Mouse (Mus musculus): ENCODE results near the gene Wdr41. TPM values are rescaled to one million over a fixed set of nuclear protein-coding genes. Genes with fewer than 3 reads are reported as not detected.

Gene Wdr41
- polyA plus RNA-seq (2012; fragmentation: generic; extraction: Trizol), result 6.8 TPM
- long read RNA-seq, experiment 1, partial matches to known transcripts, result 0 of 2 reads
- long read RNA-seq, experiment 1, other reads (novel, unspliced or antisense), result 2 of 2 reads
- long read RNA-seq, experiment 2, partial matches to known transcripts, result 0 of 7 reads
- long read RNA-seq, experiment 2, other reads (novel, unspliced or antisense), result 7 of 7 reads

DNA sequence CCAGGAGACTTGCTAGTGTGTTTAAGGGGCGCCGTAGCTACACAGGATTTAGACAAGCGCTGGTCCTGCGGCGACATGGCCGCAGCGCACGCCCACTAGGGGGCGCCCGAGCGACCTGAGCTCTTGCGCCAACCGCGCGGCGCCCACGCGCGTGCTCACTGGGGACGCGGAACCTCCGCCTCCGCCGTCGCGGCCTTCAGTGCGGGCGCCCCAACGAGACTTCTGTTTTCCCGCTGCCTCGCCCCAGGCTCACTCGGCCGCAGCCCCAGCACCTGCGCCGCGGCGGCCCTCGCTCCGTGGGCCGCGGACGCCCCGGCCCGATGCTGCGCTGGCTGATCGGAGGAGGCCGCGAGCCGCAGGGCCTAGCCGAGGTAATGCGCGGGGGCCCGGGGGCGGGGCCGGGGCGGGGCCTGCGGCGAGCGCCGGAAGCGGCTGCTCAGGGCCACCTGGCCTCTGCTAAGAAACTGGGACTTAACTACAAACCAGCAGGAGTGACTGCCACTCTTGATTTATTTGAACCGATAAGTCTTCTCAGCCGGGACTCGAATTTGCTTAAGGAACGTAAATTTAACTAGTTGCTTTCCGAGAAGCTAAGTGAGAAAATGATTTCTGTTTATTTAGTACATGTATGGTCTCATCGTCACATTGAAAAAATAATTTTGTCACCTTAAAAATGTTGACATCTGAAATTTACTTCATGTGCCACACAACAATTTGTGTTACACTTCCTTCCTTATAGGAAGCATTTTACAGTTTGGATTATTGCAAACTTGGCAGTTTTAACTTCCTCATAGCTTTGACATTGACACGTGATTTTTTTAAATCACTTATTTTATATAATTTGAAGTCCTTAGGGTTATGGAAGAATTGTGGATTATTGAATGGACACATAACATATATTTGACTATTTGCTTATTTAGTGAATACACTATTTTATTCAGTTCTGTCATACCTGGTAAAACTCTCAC lies at the start of gene Wdr41:
TSS of gene Wdr41 (plus strand) at position 126 of the 968 bp plus-strand sequence.
- no peak for TF ChIP-seq CEBPB (IDR thresholded peaks at IDR 0.05; ENCODE audit: low read depth)
- TF ChIP-seq FOSL1 (IDR thresholded peaks at IDR 0.05; ENCODE audit: insufficient read depth, low read length, poor library complexity, severe bottlenecking), result no peak
- no peak for TF ChIP-seq MYOG (IDR thresholded peaks at IDR 0.05; ENCODE audit: control insufficient read depth, extremely low read depth, insufficient read length)
- peak; percentile 41 for TF ChIP-seq MAX (IDR thresholded peaks at IDR 0.05)
- TF ChIP-seq MYOD1 (IDR thresholded peaks at IDR 0.05; ENCODE audit: control insufficient read depth, insufficient read length, low read depth), result no peak
- peak; percentile 17 for TF ChIP-seq USF1 (IDR thresholded peaks at IDR 0.05; ENCODE audit: low read depth)
- peak; percentile 99 for TF ChIP-seq CTCF (IDR thresholded peaks at IDR 0.05; ENCODE audit: control insufficient read depth, insufficient read depth, insufficient read length)
- peak within 1 kb of the TSS; percentile 89 for H3ac ChIP-seq (ENCODE audit: control insufficient read depth, insufficient read length, low read depth)
- H3K79me2 ChIP-seq (ENCODE audit: control insufficient read depth, insufficient read depth), result no peaks in the 10 kb centered on the region
- peaks cover 2% of the 10 kb centered on the region for H3K79me3 ChIP-seq (ENCODE audit: low read depth)
- peak within 1 kb of the TSS; percentile 43 for H3K4me3 ChIP-seq (ENCODE audit: insufficient read depth, poor library complexity, severe bottlenecking)
- H3K36me3 ChIP-seq (ENCODE audit: control insufficient read depth, insufficient read depth), result no peaks in the 10 kb centered on the region
- peaks cover 10% of the 10 kb centered on the region for H3K27me3 ChIP-seq (ENCODE audit: control insufficient read depth, insufficient read depth, insufficient read length)

DNA sequence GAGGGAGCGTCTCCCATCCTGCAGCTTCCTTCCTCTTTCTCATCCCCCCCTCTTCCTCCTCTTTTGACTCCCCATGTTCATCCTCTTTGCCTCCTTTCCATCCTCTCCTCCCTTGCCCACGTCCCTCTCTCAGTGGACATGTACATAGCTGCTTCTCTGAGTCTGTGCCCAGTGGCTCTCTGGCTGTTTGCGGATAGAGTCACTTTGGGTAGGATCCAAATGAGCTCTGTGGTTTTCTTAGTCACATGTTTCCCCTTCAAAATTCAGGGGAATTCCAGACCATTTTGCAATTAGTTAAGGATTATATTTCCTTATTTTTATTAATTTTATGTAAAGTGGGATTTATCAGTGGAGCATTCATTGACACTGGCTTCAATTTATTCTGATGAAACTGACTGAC lies 48.1 kb upstream of the Wdr41 start:
- no peaks in the 10 kb centered on the region for H3K27me3 ChIP-seq (ENCODE audit: control insufficient read depth, insufficient read depth, insufficient read length)
- H3ac ChIP-seq (ENCODE audit: control insufficient read depth, insufficient read length, low read depth), result no peak overlapping the region
- H3K79me3 ChIP-seq (ENCODE audit: low read depth), result no peaks in the 10 kb centered on the region
- no peaks in the 10 kb centered on the region for H3K36me3 ChIP-seq (ENCODE audit: control insufficient read depth, insufficient read depth)
- H3K4me3 ChIP-seq (ENCODE audit: insufficient read depth, poor library complexity, severe bottlenecking), result no peak overlapping the region
- TF ChIP-seq MYOG (IDR thresholded peaks at IDR 0.05; ENCODE audit: control insufficient read depth, extremely low read depth, insufficient read length) (no peak), MAX (IDR thresholded peaks at IDR 0.05) (no peak), USF1 (IDR thresholded peaks at IDR 0.05; ENCODE audit: low read depth) (no peak), MYOD1 (IDR thresholded peaks at IDR 0.05; ENCODE audit: control insufficient read depth, insufficient read length, low read depth) (no peak), CTCF (IDR thresholded peaks at IDR 0.05; ENCODE audit: control insufficient read depth, insufficient read depth, insufficient read length) (no peak), FOSL1 (IDR thresholded peaks at IDR 0.05; ENCODE audit: insufficient read depth, low read length, poor library complexity, severe bottlenecking) (no peak), CEBPB (IDR thresholded peaks at IDR 0.05; ENCODE audit: low read depth) (no peak)
- H3K79me2 ChIP-seq (ENCODE audit: control insufficient read depth, insufficient read depth), result no peaks in the 10 kb centered on the region

DNA sequence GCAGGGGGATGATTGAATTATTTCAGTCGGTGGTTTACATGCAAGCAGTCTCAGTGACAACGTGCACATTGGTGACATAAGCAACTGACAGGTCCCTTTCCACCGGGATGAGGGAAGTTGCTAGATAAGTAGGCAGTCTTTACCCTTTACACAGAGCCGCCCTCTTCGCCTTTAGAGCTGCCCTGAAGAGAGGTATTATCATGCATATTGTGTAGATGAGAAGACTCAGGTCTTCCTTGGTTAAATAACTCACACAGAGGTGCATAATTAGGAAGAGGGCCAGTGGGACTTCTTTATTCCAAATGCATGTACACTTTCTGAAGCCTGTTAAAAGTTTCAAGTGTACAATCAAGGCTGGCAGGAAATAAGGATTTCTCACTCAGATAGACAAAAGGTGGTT lies 37.7 kb upstream of the Wdr41 start:
- peaks cover 31% of the 10 kb centered on the region for H3K27me3 ChIP-seq (ENCODE audit: control insufficient read depth, insufficient read depth, insufficient read length)
- TF ChIP-seq MAX (IDR thresholded peaks at IDR 0.05) (no peak), CTCF (IDR thresholded peaks at IDR 0.05; ENCODE audit: control insufficient read depth, insufficient read depth, insufficient read length) (no peak), CEBPB (IDR thresholded peaks at IDR 0.05; ENCODE audit: low read depth) (no peak), MYOG (IDR thresholded peaks at IDR 0.05; ENCODE audit: control insufficient read depth, extremely low read depth, insufficient read length) (no peak), FOSL1 (IDR thresholded peaks at IDR 0.05; ENCODE audit: insufficient read depth, low read length, poor library complexity, severe bottlenecking) (no peak), MYOD1 (IDR thresholded peaks at IDR 0.05; ENCODE audit: control insufficient read depth, insufficient read length, low read depth) (no peak), USF1 (IDR thresholded peaks at IDR 0.05; ENCODE audit: low read depth) (no peak)
- no peaks in the 10 kb centered on the region for H3K36me3 ChIP-seq (ENCODE audit: control insufficient read depth, insufficient read depth)

DNA sequence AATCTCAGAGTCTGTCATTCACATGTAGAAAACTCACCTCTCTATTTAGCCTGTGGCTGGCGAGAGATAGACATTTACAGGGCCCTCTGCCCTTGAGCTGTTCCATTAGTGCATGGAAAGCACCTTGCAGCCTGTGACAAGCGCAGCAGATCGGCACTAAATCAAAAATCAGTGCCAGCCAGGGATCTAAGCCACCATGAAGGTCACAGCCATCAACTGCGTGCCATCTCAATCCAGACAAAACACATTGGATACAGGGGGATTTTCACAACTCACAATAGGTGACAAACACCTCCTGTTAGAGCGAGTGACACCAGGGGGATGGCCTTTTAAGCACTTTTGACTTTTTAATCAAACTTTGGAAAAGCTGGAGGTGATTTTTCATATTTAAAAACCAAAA lies 36.0 kb upstream of the Wdr41 start:
- Histone ChIP-seq H3K79me2 (ENCODE audit: control insufficient read depth, insufficient read depth) (no peaks in the 10 kb centered on the region), H3K4me3 (ENCODE audit: insufficient read depth, poor library complexity, severe bottlenecking) (no peak overlapping the region), H3K79me3 (ENCODE audit: low read depth) (no peaks in the 10 kb centered on the region), H3K27me3 (ENCODE audit: control insufficient read depth, insufficient read depth, insufficient read length) (peaks cover 33% of the 10 kb centered on the region), H3ac (ENCODE audit: control insufficient read depth, insufficient read length, low read depth) (no peak overlapping the region), H3K36me3 (ENCODE audit: control insufficient read depth, insufficient read depth) (no peaks in the 10 kb centered on the region)
- no peak for TF ChIP-seq FOSL1 (IDR thresholded peaks at IDR 0.05; ENCODE audit: insufficient read depth, low read length, poor library complexity, severe bottlenecking)
- no peak for TF ChIP-seq MYOD1 (IDR thresholded peaks at IDR 0.05; ENCODE audit: control insufficient read depth, insufficient read length, low read depth)
- TF ChIP-seq USF1 (IDR thresholded peaks at IDR 0.05; ENCODE audit: low read depth), result no peak

More for the DNA sequence above, 37.7 kb upstream of the Wdr41 start:
- Histone ChIP-seq H3K79me3 (ENCODE audit: low read depth) (no peaks in the 10 kb centered on the region), H3ac (ENCODE audit: control insufficient read depth, insufficient read length, low read depth) (no peak overlapping the region), H3K4me3 (ENCODE audit: insufficient read depth, poor library complexity, severe bottlenecking) (no peak overlapping the region), H3K79me2 (ENCODE audit: control insufficient read depth, insufficient read depth) (no peaks in the 10 kb centered on the region)

DNA sequence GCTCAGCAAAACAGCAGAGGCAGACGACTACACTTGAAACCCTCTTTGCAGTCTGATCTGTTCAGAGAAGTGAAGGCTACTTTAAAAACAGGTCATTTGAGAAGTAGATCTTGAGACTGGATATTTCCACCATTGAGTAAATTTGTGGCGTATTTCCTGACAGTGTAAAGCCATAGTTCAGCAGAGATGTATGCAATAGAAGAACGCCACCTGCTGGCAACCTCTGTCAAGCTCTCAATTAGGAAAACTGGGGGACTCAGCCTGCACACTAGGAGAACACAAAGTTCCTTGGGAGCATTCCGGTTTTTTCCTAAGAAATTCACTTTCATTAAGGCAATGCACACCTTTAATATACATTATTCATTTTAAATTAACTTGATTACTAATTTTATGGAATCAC lies 34.9 kb upstream of the Wdr41 start:
- Histone ChIP-seq H3K79me3 (ENCODE audit: low read depth) (no peaks in the 10 kb centered on the region), H3K79me2 (ENCODE audit: control insufficient read depth, insufficient read depth) (no peaks in the 10 kb centered on the region), H3ac (ENCODE audit: control insufficient read depth, insufficient read length, low read depth) (no peak overlapping the region), H3K4me3 (ENCODE audit: insufficient read depth, poor library complexity, severe bottlenecking) (no peak overlapping the region), H3K27me3 (ENCODE audit: control insufficient read depth, insufficient read depth, insufficient read length) (peaks cover 39% of the 10 kb centered on the region), H3K36me3 (ENCODE audit: control insufficient read depth, insufficient read depth) (no peaks in the 10 kb centered on the region)
- no peak for TF ChIP-seq FOSL1 (IDR thresholded peaks at IDR 0.05; ENCODE audit: insufficient read depth, low read length, poor library complexity, severe bottlenecking)
- TF ChIP-seq CTCF (IDR thresholded peaks at IDR 0.05; ENCODE audit: control insufficient read depth, insufficient read depth, insufficient read length), result peak; percentile 28

Measured in C2C12 (cell line).